Mouse (Mus musculus) lung, postnatal 0 days (tissue): ENCODE results near the gene Ccr9. TPM values are rescaled to one million over a fixed set of nuclear protein-coding genes. Genes with fewer than 3 reads are reported as not detected.

Source experiments
- ATAC-seq: fragments of 200-750 bp; cut with Nextera tagmentation; 2 replicates; pipeline ENCODE4 v1.8.0; 2017; ENCODE audit warnings: moderate library complexity
- DNase-seq: peaks from one replicate; pipeline ENCODE4 v3.0.0-alpha.2; 2016; ENCODE audit warnings: low spot score
- H3K27ac ChIP-seq: fragments of 300-500 bp; sonication (generic); 2 replicates; pipeline ENCODE4 v1.5.1; 2014; ENCODE audit warnings: antibody characterized with exemption, mild to moderate bottlenecking, low read length, mixed read lengths
- H3K27me3 ChIP-seq: fragments of 300-500 bp; sonication (generic); replicated peaks from 2 replicates; pipeline ENCODE4 v1.6.1; 2014; ENCODE audit warnings: low read length, mixed read lengths; ENCODE audit not compliant: insufficient read depth
- H3K36me3 ChIP-seq: fragments of 300-500 bp; sonication (generic); 2 replicates; pipeline ENCODE4 v1.6.1; 2014; ENCODE audit warnings: low read length, mixed read lengths; ENCODE audit not compliant: insufficient read depth
- H3K4me1 ChIP-seq: fragments of 300-500 bp; sonication (generic); 2 replicates; pipeline ENCODE4 v1.6.1; 2014; ENCODE audit warnings: antibody characterized with exemption, low read depth, low read length, mixed read lengths; ENCODE audit not compliant: insufficient read depth
- H3K4me2 ChIP-seq: fragments of 300-500 bp; sonication (generic); replicated peaks from 2 replicates; pipeline ENCODE4 v1.6.1; 2014; ENCODE audit warnings: low read depth, mild to moderate bottlenecking, low read length, moderate library complexity, mixed read lengths
- H3K4me3 ChIP-seq: fragments of 300-500 bp; sonication (generic); 2 replicates; pipeline ENCODE4 v1.5.1; 2014; ENCODE audit warnings: low read depth, low read length
- H3K9ac ChIP-seq: fragments of 300-500 bp; sonication (generic); replicated peaks from 2 replicates; pipeline ENCODE4 v1.6.1; 2014; ENCODE audit warnings: low read depth, mild to moderate bottlenecking
- H3K9me3 ChIP-seq: fragments of 300-500 bp; sonication (generic); 2 replicates; pipeline ENCODE4 v1.6.1; 2016; ENCODE audit warnings: low read length, mixed read lengths
- CTCF ChIP-seq: IDR thresholded peaks from 2 replicates; pipeline ENCODE4 v1.5.1; 2016; ENCODE audit warnings: antibody characterized with exemption, mild to moderate bottlenecking
- EP300 ChIP-seq: IDR thresholded peaks from 2 replicates; pipeline ENCODE4 v1.6.1; 2016; ENCODE audit warnings: antibody characterized with exemption, mild to moderate bottlenecking, control low read depth
- WGBS: fragments of 180-500 bp; shearing (Covaris S2); extraction: QIAGEN DNeasy Blood & Tissue Kit; methylation state at CpG from one replicate; pipeline ENCODE4 v1.1.7; 2014; 5-methylcytosine and 5-hydroxymethylcytosine counted together
- polyA plus RNA-seq: library from polyadenylated mRNA; unstranded; fragments of >200 nt; fragmentation: Nextera tagmentation; extraction: Ambion mirVana; gene quantifications from 2 replicates; pipeline ENCODE4 v1.2.1, GENCODE M21; 2015

The Ccr9 gene
- polyA plus RNA-seq, 1 experiment from 2014 or later = 0.29 TPM

DNA sequence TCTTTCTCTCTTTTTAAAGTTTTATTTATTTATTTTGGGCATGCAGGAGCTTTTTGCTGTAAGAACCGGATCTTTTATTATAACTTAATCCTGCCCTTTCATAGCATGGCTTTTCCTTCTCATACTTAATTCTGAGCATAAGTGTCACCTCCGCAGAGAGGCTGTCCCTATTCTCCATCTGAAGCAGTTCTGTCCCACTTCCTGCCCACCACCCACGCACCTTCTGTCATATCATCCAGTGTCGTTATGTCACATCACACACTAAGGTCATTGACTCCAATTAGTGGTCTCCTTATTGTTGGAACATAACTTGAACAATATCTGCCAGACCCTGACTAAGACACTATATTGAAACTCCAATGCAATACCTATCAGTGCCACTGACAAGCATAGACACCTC is 80.4 kb downstream of the Ccr9 start:
- TF ChIP-seq EP300 (no peak), CTCF (no peak)
- H3K27me3 ChIP-seq = no peaks in the 10 kb centered on the region
- ATAC-seq = no peak
- no peak overlapping the region for H3K27ac ChIP-seq
- no peaks in the 10 kb centered on the region for H3K36me3 ChIP-seq
- 39% methylated on average over 4 of the region's 4 CpGs for WGBS
- no peaks in the 10 kb centered on the region for H3K9me3 ChIP-seq
- no peaks in the 10 kb centered on the region for H3K4me1 ChIP-seq
- no peak for DNase-seq
- no peak overlapping the region for H3K4me3 ChIP-seq
- no peak overlapping the region for H3K4me2 ChIP-seq
- no peak overlapping the region for H3K9ac ChIP-seq

- DNase-seq (no peak), ATAC-seq (no peak)
- no peak overlapping the region for H3K4me3 ChIP-seq
- H3K9me3 ChIP-seq = no peaks in the 10 kb centered on the region
- H3K9ac ChIP-seq = no peak overlapping the region
- no peaks in the 10 kb centered on the region for H3K36me3 ChIP-seq
- H3K4me1 ChIP-seq = no peaks in the 10 kb centered on the region
- H3K4me2 ChIP-seq = no peak overlapping the region
- TF ChIP-seq EP300 (no peak), CTCF (no peak)
- no peak overlapping the region for H3K27ac ChIP-seq
- 85% methylated on average over 3 of the region's 3 CpGs for WGBS
- H3K27me3 ChIP-seq = no peaks in the 10 kb centered on the region
Measured at GRCm38 (mm10) chr9:123760806-123761205, 82.6 kb downstream of the Ccr9 start.

GRCm38 (mm10) chr9:123762886-123763285 is 84.6 kb downstream of the Ccr9 start:
- TF ChIP-seq CTCF = no peak
- no peak for TF ChIP-seq EP300
- 65% methylated on average over 4 of the region's 4 CpGs for WGBS
- no peak for DNase-seq
- H3K27me3 ChIP-seq = no peaks in the 10 kb centered on the region
- no peaks in the 10 kb centered on the region for H3K9me3 ChIP-seq
- no peak overlapping the region for H3K27ac ChIP-seq
- H3K4me1 ChIP-seq = no peaks in the 10 kb centered on the region
- H3K4me3 ChIP-seq = no peak overlapping the region
- ATAC-seq = no peak
- no peak overlapping the region for H3K9ac ChIP-seq
- no peak overlapping the region for H3K4me2 ChIP-seq
- H3K36me3 ChIP-seq = no peaks in the 10 kb centered on the region

- no peak for ATAC-seq
- H3K4me1 ChIP-seq = no peaks in the 10 kb centered on the region
- no peak for TF ChIP-seq CTCF
- TF ChIP-seq EP300 = no peak
Measured at GRCm38 (mm10) chr9:123763771-123764170, 85.5 kb downstream of the Ccr9 start.

DNA sequence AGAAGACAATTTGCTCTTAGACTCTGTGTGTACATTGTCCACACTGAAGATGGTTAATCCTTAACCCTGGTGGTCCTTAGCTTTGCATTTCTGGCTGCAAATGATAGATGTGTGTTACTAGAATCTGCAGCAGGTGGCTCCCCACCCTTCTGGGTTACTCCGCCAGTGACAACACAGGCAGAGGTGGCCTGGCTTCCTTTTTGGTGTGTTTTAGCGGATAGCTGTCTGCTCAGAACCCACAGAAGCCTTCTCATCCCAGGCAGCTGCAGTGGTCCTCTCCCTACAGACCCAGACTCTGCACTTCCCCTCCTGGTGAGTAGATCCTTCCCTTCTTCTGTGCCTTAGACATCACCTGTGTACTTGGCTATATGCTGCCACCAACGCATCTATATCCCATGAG is 88.8 kb downstream of the Ccr9 start:
- WGBS = 78% methylated on average over 3 of the region's 3 CpGs
- H3K36me3 ChIP-seq = no peaks in the 10 kb centered on the region
- no peak overlapping the region for H3K27ac ChIP-seq
- ATAC-seq (no peak), DNase-seq (no peak)
- no peak overlapping the region for H3K9ac ChIP-seq
- no peaks in the 10 kb centered on the region for H3K4me1 ChIP-seq
- no peaks in the 10 kb centered on the region for H3K9me3 ChIP-seq
- no peaks in the 10 kb centered on the region for H3K27me3 ChIP-seq
- no peak overlapping the region for H3K4me2 ChIP-seq
- TF ChIP-seq CTCF (no peak), EP300 (no peak)
- no peak overlapping the region for H3K4me3 ChIP-seq

More at GRCm38 (mm10) chr9:123763771-123764170, 85.5 kb downstream of the Ccr9 start:
- Histone ChIP-seq H3K4me2 (no peak overlapping the region), H3K9ac (no peak overlapping the region), H3K27me3 (no peaks in the 10 kb centered on the region), H3K27ac (no peak overlapping the region), H3K36me3 (no peaks in the 10 kb centered on the region), H3K4me3 (no peak overlapping the region), H3K9me3 (no peaks in the 10 kb centered on the region)
- DNase-seq = no peak
- WGBS = 59% methylated on average over 3 of the region's 3 CpGs

- H3K36me3 ChIP-seq = no peaks in the 10 kb centered on the region
- no peak overlapping the region for H3K4me3 ChIP-seq
- H3K4me1 ChIP-seq = no peaks in the 10 kb centered on the region
- H3K27me3 ChIP-seq = no peaks in the 10 kb centered on the region
- H3K27ac ChIP-seq = no peak overlapping the region
- no peak for ATAC-seq
- H3K4me2 ChIP-seq = no peak overlapping the region
- no peak overlapping the region for H3K9ac ChIP-seq
- H3K9me3 ChIP-seq = no peaks in the 10 kb centered on the region
- TF ChIP-seq EP300 (no peak), CTCF (no peak)
- DNase-seq = no peak
- 68% methylated on average over 1 of the region's 1 CpGs for WGBS
Measured at GRCm38 (mm10) chr9:123768443-123768842, 90.2 kb downstream of the Ccr9 start.

DNA sequence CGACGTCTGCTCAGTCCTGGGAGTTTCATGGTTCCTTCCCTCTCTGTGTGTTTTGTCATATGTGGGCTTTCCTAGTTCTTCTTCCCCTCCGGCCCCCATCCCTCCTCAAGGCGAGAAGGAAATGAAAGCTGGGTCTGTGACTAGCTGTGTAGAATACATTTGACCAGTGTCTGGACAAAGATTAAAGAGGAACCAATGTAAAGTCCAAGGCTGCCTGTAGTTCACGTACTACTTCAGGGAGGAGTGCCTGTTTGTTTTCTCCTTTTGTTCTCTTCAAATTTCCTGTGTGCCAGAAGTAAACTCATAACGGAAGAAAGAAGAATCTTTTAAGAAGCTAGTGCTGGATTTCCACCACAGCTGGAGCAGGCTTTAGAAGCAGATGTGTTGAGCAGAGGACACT is 91.3 kb downstream of the Ccr9 start:
- ATAC-seq (no peak), DNase-seq (peak; percentile 43)
- WGBS = 30% methylated on average over 6 of the region's 6 CpGs
- Histone ChIP-seq H3K27me3 (no peaks in the 10 kb centered on the region), H3K4me2 (no peak overlapping the region), H3K9ac (no peak overlapping the region), H3K27ac (no peak overlapping the region), H3K4me3 (no peak overlapping the region), H3K36me3 (no peaks in the 10 kb centered on the region), H3K4me1 (no peaks in the 10 kb centered on the region), H3K9me3 (no peaks in the 10 kb centered on the region)
- TF ChIP-seq EP300 (no peak), CTCF (no peak)
